Mouse (Mus musculus) liver, embryonic 11.5 days (tissue): Measurements from ENCODE around the gene Chdh. TPM values are rescaled to one million over a fixed set of nuclear protein-coding genes. Genes with fewer than 3 reads are reported as not detected.

ENCODE experiments used
- ATAC-seq: fragments of 200-750 bp; cut with Nextera tagmentation; replicated peaks from 2 replicates; pipeline ENCODE4 v1.8.0; 2017; ENCODE audit warnings: moderate number of reproducible peaks, mild to moderate bottlenecking, moderate TSS enrichment, moderate library complexity; ENCODE audit not compliant: low FRiP score
- DNase-seq: peaks from one replicate; pipeline ENCODE4 v3.0.0-alpha.2; 2017; ENCODE audit warnings: low spot score
- H3K27ac ChIP-seq: fragments of 300-500 bp; sonication (generic); 2 replicates; pipeline ENCODE4 v1.5.1; 2014; ENCODE audit warnings: mild to moderate bottlenecking, low read depth, low read length, control low read depth
- H3K27me3 ChIP-seq: fragments of 300-500 bp; sonication (generic); replicated peaks from 2 replicates; pipeline ENCODE4 v1.6.1; 2014; ENCODE audit warnings: low read length, mixed read lengths; ENCODE audit not compliant: control insufficient read depth, insufficient read depth
- H3K36me3 ChIP-seq: fragments of 300-500 bp; sonication (generic); 2 replicates; pipeline ENCODE4 v1.6.1; 2014; ENCODE audit warnings: mild to moderate bottlenecking, low read length, moderate library complexity, mixed read lengths; ENCODE audit not compliant: control insufficient read depth, insufficient read depth
- H3K4me1 ChIP-seq: fragments of 300-500 bp; sonication (generic); replicated peaks from 2 replicates; pipeline ENCODE4 v1.6.1; 2014; ENCODE audit warnings: low read length, mixed read lengths; ENCODE audit not compliant: control insufficient read depth, insufficient read depth
- H3K4me2 ChIP-seq: fragments of 300-500 bp; sonication (generic); 2 replicates; pipeline ENCODE4 v1.6.1; 2014; ENCODE audit warnings: mild to moderate bottlenecking, control low read depth, moderate library complexity
- H3K4me3 ChIP-seq: fragments of 300-500 bp; sonication (generic); 2 replicates; pipeline ENCODE4 v1.5.1; 2014; ENCODE audit warnings: low read depth, low read length, control low read depth
- H3K9ac ChIP-seq: fragments of 300-500 bp; sonication (generic); 2 replicates; pipeline ENCODE4 v1.6.1; 2014; ENCODE audit warnings: low read depth, low read length, control low read depth
- H3K9me3 ChIP-seq: fragments of 300-500 bp; sonication (generic); 2 replicates; pipeline ENCODE4 v1.6.1; 2016; ENCODE audit warnings: low read length, inconsistent platforms, mixed read lengths; ENCODE audit not compliant: control insufficient read depth
- whole genome bisulfite sequencing: fragments of 180-500 bp; shearing (Covaris S2); extraction: QIAGEN DNeasy Blood & Tissue Kit; methylation state at CpG from one replicate; pipeline ENCODE4 v1.1.7; 2014; 5-methylcytosine and 5-hydroxymethylcytosine counted together
- polyA plus RNA-seq: library from polyadenylated mRNA; unstranded; fragments of >200 nt; fragmentation: Nextera tagmentation; extraction: Ambion mirVana; gene quantifications from 2 replicates; pipeline ENCODE4 v1.2.1, GENCODE M21; 2014

Chdh gene
- polyA plus RNA-seq, 1 experiment from 2014 or later: 0.15 TPM

- Histone ChIP-seq H3K9ac (no peak overlapping the region), H3K36me3 (peaks cover 48% of the 10 kb centered on the region), H3K4me3 (no peak overlapping the region; the same call in 1 of the 2 replicates), H3K9me3 (peaks cover 4% of the 10 kb centered on the region; the same call in 1 of the 2 replicates), H3K4me2 (no peak overlapping the region), H3K27me3 (no peaks in the 10 kb centered on the region), H3K27ac (no peak overlapping the region), H3K4me1 (0 out of 2 replicates have a peak, but pooled peaks cover 6% of the 10 kb centered on the region)
- 91% methylated on average over 10 of the region's 10 CpGs for WGBS
- ATAC-seq (no peak), DNase-seq (no peak)
These were observed 28.2 kb upstream of the Chdh start for GRCm38 (mm10) chr14:29980447-29981205.

- no peak for ATAC-seq
These were observed 22.7 kb upstream of the Chdh start for GRCm38 (mm10) chr14:29986096-29986495.

GRCm38 (mm10) chr14:29987276-29987675 lies 21.5 kb upstream of the Chdh start:
- WGBS: 93% methylated on average over 6 of the region's 6 CpGs
- Histone ChIP-seq H3K27ac (no peak overlapping the region), H3K4me1 (no peaks in the 10 kb centered on the region), H3K36me3 (peaks cover 78% of the 10 kb centered on the region), H3K4me2 (no peak overlapping the region), H3K4me3 (no peak overlapping the region), H3K9ac (no peak overlapping the region), H3K27me3 (no peaks in the 10 kb centered on the region), H3K9me3 (no peaks in the 10 kb centered on the region)
- ATAC-seq (no peak), DNase-seq (no peak)

More at GRCm38 (mm10) chr14:29986096-29986495, 22.7 kb upstream of the Chdh start:
- H3K4me1 ChIP-seq: no peaks in the 10 kb centered on the region
- no peak overlapping the region for H3K9ac ChIP-seq
- H3K36me3 ChIP-seq: peaks cover 79% of the 10 kb centered on the region
- no peak for DNase-seq
- no peak overlapping the region for H3K4me3 ChIP-seq
- H3K27ac ChIP-seq: no peak overlapping the region
- H3K9me3 ChIP-seq: no peaks in the 10 kb centered on the region
- H3K4me2 ChIP-seq: no peak overlapping the region
- WGBS: 92% methylated on average over 4 of the region's 4 CpGs
- no peaks in the 10 kb centered on the region for H3K27me3 ChIP-seq

- ATAC-seq (no peak), DNase-seq (no peak)
- WGBS: 90% methylated on average over 9 of the region's 9 CpGs
- no peak overlapping the region for H3K27ac ChIP-seq
- peaks cover 75% of the 10 kb centered on the region for H3K36me3 ChIP-seq
- no peaks in the 10 kb centered on the region for H3K9me3 ChIP-seq
- no peak overlapping the region for H3K4me3 ChIP-seq
- no peaks in the 10 kb centered on the region for H3K27me3 ChIP-seq
- H3K4me1 ChIP-seq: no peaks in the 10 kb centered on the region
- no peak overlapping the region for H3K9ac ChIP-seq
- H3K4me2 ChIP-seq: no peak overlapping the region
These were observed 21.1 kb upstream of the Chdh start for GRCm38 (mm10) chr14:29987739-29988138.

GRCm38 (mm10) chr14:29988337-29988736 lies 20.5 kb upstream of the Chdh start:
- DNase-seq (no peak), ATAC-seq (no peak)
- H3K4me1 ChIP-seq: no peaks in the 10 kb centered on the region
- 92% methylated on average over 4 of the region's 4 CpGs for WGBS
- no peaks in the 10 kb centered on the region for H3K27me3 ChIP-seq
- no peak overlapping the region for H3K27ac ChIP-seq
- H3K9ac ChIP-seq: no peak overlapping the region
- H3K9me3 ChIP-seq: no peaks in the 10 kb centered on the region
- H3K36me3 ChIP-seq: peaks cover 77% of the 10 kb centered on the region
- H3K4me2 ChIP-seq: no peak overlapping the region
- H3K4me3 ChIP-seq: no peak overlapping the region

- 78% methylated on average over 4 of the region's 4 CpGs for WGBS
- H3K4me2 ChIP-seq: no peak overlapping the region
- H3K27me3 ChIP-seq: no peaks in the 10 kb centered on the region
- ATAC-seq: no peak
- no peak overlapping the region for H3K27ac ChIP-seq
- peaks cover 2% of the 10 kb centered on the region; the same call in 1 of the 2 replicates for H3K4me1 ChIP-seq
- no peak for DNase-seq
- no peak overlapping the region for H3K4me3 ChIP-seq
- H3K9ac ChIP-seq: no peak overlapping the region
- no peaks in the 10 kb centered on the region for H3K9me3 ChIP-seq
- peaks cover 40% of the 10 kb centered on the region for H3K36me3 ChIP-seq
These were observed 13.8 kb upstream of the Chdh start for GRCm38 (mm10) chr14:29994976-29995375.

GRCm38 (mm10) chr14:29996000-29996751 lies 12.6 kb upstream of the Chdh start:
- H3K4me1 ChIP-seq: peaks cover 2% of the 10 kb centered on the region; the same call in 1 of the 2 replicates
- H3K27ac ChIP-seq: no peak overlapping the region
- H3K36me3 ChIP-seq: peaks cover 32% of the 10 kb centered on the region
- 87% methylated on average over 11 of the region's 11 CpGs for WGBS
- no peak overlapping the region for H3K9ac ChIP-seq
- H3K27me3 ChIP-seq: no peaks in the 10 kb centered on the region
- H3K9me3 ChIP-seq: no peaks in the 10 kb centered on the region
- no peak overlapping the region for H3K4me2 ChIP-seq
- no peak for DNase-seq
- ATAC-seq: peak; percentile 48
- no peak overlapping the region for H3K4me3 ChIP-seq

- no peaks in the 10 kb centered on the region for H3K27me3 ChIP-seq
- no peak overlapping the region for H3K4me2 ChIP-seq
- H3K9me3 ChIP-seq: no peaks in the 10 kb centered on the region
- H3K9ac ChIP-seq: no peak overlapping the region
- peaks cover 2% of the 10 kb centered on the region; the same call in 1 of the 2 replicates for H3K4me1 ChIP-seq
- H3K27ac ChIP-seq: no peak overlapping the region
- no peak overlapping the region for H3K4me3 ChIP-seq
- ATAC-seq (no peak), DNase-seq (no peak)
- peaks cover 23% of the 10 kb centered on the region for H3K36me3 ChIP-seq
These were observed 11.5 kb upstream of the Chdh start for GRCm38 (mm10) chr14:29997345-29997744.
